Mouse (Mus musculus) intestine, postnatal 0 days (tissue): ENCODE data around the gene Zmat3. TPM values are rescaled to one million over a fixed set of nuclear protein-coding genes. Genes with fewer than 3 reads are reported as not detected.

Experiments
- ATAC-seq: fragments of 200-750 bp; cut with Nextera tagmentation; 2 replicates; pipeline ENCODE4 v1.8.0; 2017; ENCODE audit warnings: mild to moderate bottlenecking, moderate TSS enrichment, moderate library complexity
- H3K27ac ChIP-seq: fragments of 300-500 bp; sonication (generic); 2 replicates; pipeline ENCODE4 v1.5.1; 2014; ENCODE audit warnings: mild to moderate bottlenecking, low read depth, low read length, moderate library complexity
- H3K27me3 ChIP-seq: fragments of 300-500 bp; sonication (generic); replicated peaks from 2 replicates; pipeline ENCODE4 v1.6.1; 2014; ENCODE audit warnings: low read length, mixed read lengths; ENCODE audit not compliant: control insufficient read depth, insufficient read depth
- H3K36me3 ChIP-seq: fragments of 300-500 bp; sonication (generic); 2 replicates; pipeline ENCODE4 v1.6.1; 2014; ENCODE audit warnings: mild to moderate bottlenecking, moderate library complexity; ENCODE audit not compliant: control insufficient read depth, insufficient read depth
- H3K4me1 ChIP-seq: fragments of 300-500 bp; sonication (generic); replicated peaks from 2 replicates; pipeline ENCODE4 v1.6.1; 2014; ENCODE audit warnings: antibody characterized with exemption, low read length, mixed read lengths; ENCODE audit not compliant: control insufficient read depth, insufficient read depth
- H3K4me2 ChIP-seq: fragments of 300-500 bp; sonication (generic); replicated peaks from 2 replicates; pipeline ENCODE4 v1.6.1; 2014; ENCODE audit warnings: low read depth, mild to moderate bottlenecking, moderate library complexity
- H3K4me3 ChIP-seq: fragments of 300-500 bp; sonication (generic); 2 replicates; pipeline ENCODE4 v1.5.1; 2014; ENCODE audit warnings: low read depth, low read length
- H3K9ac ChIP-seq: fragments of 300-500 bp; sonication (generic); 2 replicates; pipeline ENCODE4 v1.6.1; 2014; ENCODE audit warnings: mild to moderate bottlenecking, low read depth, low read length
- H3K9me3 ChIP-seq: fragments of 300-500 bp; sonication (generic); 2 replicates; pipeline ENCODE4 v1.6.1; 2016; ENCODE audit warnings: mixed run types; ENCODE audit not compliant: control insufficient read depth
- CTCF ChIP-seq: sonication (generic); IDR thresholded peaks from 2 replicates; pipeline ENCODE4 v1.5.1; 2016; ENCODE audit warnings: low read depth, mild to moderate bottlenecking, control low read depth, antibody characterized with exemption, moderate library complexity
- WGBS: fragments of 180-500 bp; shearing (Covaris S2); extraction: QIAGEN DNeasy Blood & Tissue Kit; methylation state at CpG from one replicate; pipeline ENCODE4 v1.1.7; 2014; 5-methylcytosine and 5-hydroxymethylcytosine counted together
- polyA plus RNA-seq: library from polyadenylated mRNA; unstranded; fragments of >200 nt; fragmentation: Nextera tagmentation; extraction: Ambion mirVana; gene quantifications from 2 replicates; pipeline ENCODE4 v1.2.1, GENCODE M21; 2015

Gene Zmat3
- polyA plus RNA-seq, 1 experiment from 2014 or later: 2.8 TPM

DNA sequence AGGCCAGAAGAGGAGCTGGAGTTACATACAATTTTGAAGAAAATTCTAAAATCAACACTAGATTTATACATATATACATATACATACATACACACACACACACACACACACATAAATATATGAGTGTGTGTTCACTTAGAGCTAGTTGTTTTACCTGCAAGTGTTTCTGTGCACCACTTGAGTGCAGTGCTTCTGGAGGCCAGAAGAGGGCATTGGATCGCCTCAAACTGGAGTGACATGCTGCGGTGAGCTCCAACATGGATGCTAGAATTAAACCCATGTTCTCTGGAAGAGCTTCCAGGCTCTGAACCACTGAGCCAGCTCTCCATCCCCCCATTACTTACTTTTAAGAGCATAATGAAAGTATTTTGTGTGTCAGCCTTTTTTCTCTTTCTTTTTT, 14.1 kb upstream of the Zmat3 start:
- TF ChIP-seq CTCF: peak; percentile 70
- Histone ChIP-seq H3K9ac (no peak overlapping the region), H3K27ac (no peak overlapping the region), H3K9me3 (no peaks in the 10 kb centered on the region), H3K4me2 (no peak overlapping the region), H3K4me3 (no peak overlapping the region), H3K36me3 (no peaks in the 10 kb centered on the region), H3K27me3 (no peaks in the 10 kb centered on the region), H3K4me1 (no peaks in the 10 kb centered on the region)
- no peak for ATAC-seq
- WGBS: 50% methylated on average over 2 of the region's 2 CpGs

DNA sequence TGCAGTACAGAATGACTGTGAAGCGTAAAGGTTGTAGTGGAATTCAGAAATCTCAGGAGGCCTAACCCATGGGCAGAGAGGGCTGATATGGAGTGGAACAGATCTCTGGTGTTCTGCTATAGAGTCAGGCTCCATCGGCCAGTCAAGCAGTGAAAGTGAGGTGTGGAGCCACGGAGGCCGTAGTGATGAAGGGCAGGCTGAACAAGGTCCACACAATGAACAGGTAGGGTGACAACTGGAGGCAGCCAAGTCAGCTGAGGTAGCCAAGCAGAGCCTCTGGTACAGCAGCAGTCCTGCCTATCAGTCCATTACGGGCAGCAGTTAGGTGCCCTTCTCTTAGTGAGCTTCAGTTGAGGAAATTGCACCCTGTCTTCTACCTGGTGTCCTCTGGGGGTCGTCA, 7.4 kb upstream of the Zmat3 start:
- H3K27ac ChIP-seq: no peak overlapping the region
- no peaks in the 10 kb centered on the region for H3K27me3 ChIP-seq
- no peak overlapping the region for H3K9ac ChIP-seq
- no peak for TF ChIP-seq CTCF
- H3K4me3 ChIP-seq: no peak overlapping the region
- no peaks in the 10 kb centered on the region for H3K4me1 ChIP-seq
- ATAC-seq: peak; percentile 41; the same call in 1 of the 2 replicates
- 54% methylated on average over 6 of the region's 6 CpGs for WGBS
- H3K4me2 ChIP-seq: no peak overlapping the region
- H3K36me3 ChIP-seq: no peaks in the 10 kb centered on the region
- no peaks in the 10 kb centered on the region for H3K9me3 ChIP-seq

DNA sequence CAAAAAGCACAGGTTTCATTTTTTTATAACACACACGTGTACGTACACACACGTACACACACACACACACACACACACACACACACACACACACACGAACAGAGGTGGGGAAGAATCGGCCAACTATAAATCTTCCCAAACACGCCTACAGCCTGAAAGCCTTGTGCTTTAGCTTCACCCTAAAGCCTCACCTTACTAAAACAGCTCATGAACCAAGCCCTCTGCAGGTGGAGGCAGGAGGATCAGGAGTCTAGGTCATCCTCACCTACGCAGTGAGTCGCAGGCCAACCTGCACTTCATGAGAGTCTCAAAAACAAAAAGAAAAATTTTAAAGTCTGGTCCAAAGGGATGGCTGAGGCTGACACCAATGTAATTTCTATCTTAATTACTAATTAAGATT, 6.7 kb upstream of the Zmat3 start:
- H3K27me3 ChIP-seq: no peaks in the 10 kb centered on the region
- no peak for TF ChIP-seq CTCF
- no peak overlapping the region for H3K4me3 ChIP-seq
- H3K9me3 ChIP-seq: no peaks in the 10 kb centered on the region
- H3K36me3 ChIP-seq: no peaks in the 10 kb centered on the region
- no peak for ATAC-seq
- H3K4me1 ChIP-seq: no peaks in the 10 kb centered on the region
- no peak overlapping the region for H3K9ac ChIP-seq
- 78% methylated on average over 8 of the region's 8 CpGs for WGBS
- H3K27ac ChIP-seq: no peak overlapping the region
- no peak overlapping the region for H3K4me2 ChIP-seq

DNA sequence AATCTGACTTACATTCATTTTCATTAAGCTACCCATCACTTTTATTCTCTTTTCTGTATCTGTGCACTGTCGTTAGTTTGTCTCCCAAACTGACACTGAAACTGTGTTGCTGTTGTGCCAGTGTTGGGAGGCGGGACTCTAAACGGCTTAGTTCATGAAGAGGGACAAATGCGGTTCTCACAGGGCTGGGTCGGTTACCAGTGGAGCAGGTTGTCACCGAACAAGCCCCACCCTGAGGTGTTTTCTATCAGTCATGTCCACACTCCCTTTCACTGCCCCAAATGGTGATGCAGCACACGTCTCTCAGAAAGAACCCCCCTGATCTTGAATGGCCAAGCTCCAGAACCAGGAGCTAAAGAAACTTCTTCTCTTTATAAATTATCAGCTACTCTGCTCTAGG, 6.1 kb upstream of the Zmat3 start:
- ATAC-seq: no peak
- Histone ChIP-seq H3K27ac (no peak overlapping the region), H3K4me2 (no peak overlapping the region), H3K9me3 (no peaks in the 10 kb centered on the region), H3K27me3 (no peaks in the 10 kb centered on the region), H3K4me3 (no peak overlapping the region), H3K9ac (no peak overlapping the region), H3K4me1 (no peaks in the 10 kb centered on the region), H3K36me3 (no peaks in the 10 kb centered on the region)
- no peak for TF ChIP-seq CTCF
- 61% methylated on average over 7 of the region's 7 CpGs for WGBS

DNA sequence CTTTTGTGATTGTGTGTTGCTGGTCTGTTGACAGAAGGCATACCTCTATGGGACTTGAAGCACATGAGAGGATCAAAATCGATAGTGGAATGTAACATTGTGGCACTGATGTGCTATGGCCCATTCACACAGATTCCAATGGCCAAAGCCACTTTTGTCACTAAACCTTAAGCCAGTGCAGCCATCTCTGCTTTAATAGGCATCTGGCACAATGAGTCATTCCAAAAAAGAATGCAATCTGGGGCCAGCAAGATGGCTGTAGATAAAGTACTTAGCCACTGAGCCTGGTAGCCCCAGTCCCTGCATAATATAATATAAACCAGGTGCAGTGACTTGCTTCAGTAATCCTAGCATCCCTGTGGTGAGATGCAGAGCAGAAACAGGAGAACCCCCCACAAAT, 1.7 kb upstream of the Zmat3 start:
- no peak overlapping the region for H3K27ac ChIP-seq
- no peaks in the 10 kb centered on the region for H3K9me3 ChIP-seq
- no peak overlapping the region for H3K9ac ChIP-seq
- no peaks in the 10 kb centered on the region for H3K36me3 ChIP-seq
- no peak for ATAC-seq
- no peak overlapping the region for H3K4me3 ChIP-seq
- WGBS: 92% methylated on average over 1 of the region's 1 CpGs
- TF ChIP-seq CTCF: no peak
- 0 out of 2 replicates have a peak, but pooled peaks cover 3% of the 10 kb centered on the region for H3K4me1 ChIP-seq
- H3K27me3 ChIP-seq: no peaks in the 10 kb centered on the region
- no peak overlapping the region for H3K4me2 ChIP-seq

DNA sequence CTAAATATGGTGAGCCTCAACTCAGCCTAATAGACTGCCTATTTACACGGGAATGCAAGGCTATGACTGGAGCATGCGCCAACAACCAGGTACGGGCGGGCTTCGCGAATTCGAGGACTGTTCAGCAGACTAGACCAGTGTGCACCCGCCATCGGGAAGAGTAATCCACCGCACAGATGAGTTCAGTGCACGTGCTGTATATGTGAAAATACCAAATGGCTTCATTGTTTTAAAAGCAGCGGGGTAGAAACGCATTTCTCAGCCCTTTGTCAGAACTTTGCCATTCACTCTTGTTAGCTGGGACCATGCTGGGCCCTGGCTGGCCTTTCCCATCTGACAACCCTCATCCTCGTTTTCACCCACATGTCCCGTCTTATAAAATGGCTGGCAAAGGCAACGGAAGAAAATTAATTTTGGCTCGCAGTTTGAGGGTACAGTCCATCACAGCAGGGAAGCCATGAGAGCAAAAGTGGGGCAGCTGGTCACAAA, 476 bp upstream of the Zmat3 start:
- Histone ChIP-seq H3K9ac (0 out of 2 replicates have a peak overlapping the region, but pooled peaks have one; percentile 78), H3K9me3 (no peaks in the 10 kb centered on the region), H3K27ac (no peak overlapping the region), H3K4me2 (peak overlapping the region; percentile 91), H3K4me3 (peak overlapping the region; percentile 93), H3K36me3 (no peaks in the 10 kb centered on the region), H3K4me1 (0 out of 2 replicates have a peak, but pooled peaks cover 3% of the 10 kb centered on the region), H3K27me3 (no peaks in the 10 kb centered on the region)
- no peak for TF ChIP-seq CTCF
- no peak for ATAC-seq
- WGBS: 64% methylated on average over 17 of the region's 17 CpGs
